Mouse (Mus musculus) left cerebral cortex, adult 8-10 months (tissue): ENCODE data around the gene Gm5741. TPM values are rescaled to one million over a fixed set of nuclear protein-coding genes. Genes with fewer than 3 reads are reported as not detected.
"Not testable (repeated sequence)": the region's sequence is repeated elsewhere in the genome, so short reads cannot be mapped to it uniquely, and the experiment has no call there.

ENCODE experiments used
- DNase-seq, 2 experiments: peaks; one replicate each; pipeline ENCODE4 v3.0.0; 2022; ENCODE audit warnings: low spot score in 2 of 2
- total RNA-seq, 4 experiments: library from RNA; stranded (reverse); gene quantifications; 2 replicates each; pipeline ENCODE4 v1.2.4; 2022

Gene Gm5741
- total RNA-seq: not detected

- no peak for DNase-seq
Observed at GRCm38 (mm10) chr8:85067982-85068381, at the start of gene Gm5741. Gene Gm5741 (minus strand): TSS chr8:85067982.

DNA sequence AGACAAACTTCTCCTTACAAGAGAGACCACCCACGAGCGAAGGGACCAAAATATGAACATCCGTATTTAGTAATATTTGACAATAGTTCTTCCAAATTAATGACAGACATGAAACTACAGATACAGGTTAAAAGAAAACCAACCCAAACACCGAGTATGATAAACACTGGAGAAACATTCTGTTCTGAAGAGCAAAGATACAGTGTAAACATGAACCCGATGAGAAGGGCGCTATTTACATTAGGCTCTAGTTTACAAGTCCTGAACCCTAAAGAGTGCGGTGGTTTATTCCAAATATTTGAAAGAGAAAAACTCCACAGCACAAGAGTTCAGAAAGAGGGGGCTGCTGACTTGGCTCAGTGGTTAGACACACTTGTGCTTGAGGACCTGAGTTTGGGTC lies 49.2 kb upstream of the Gm5741 start:
- no peak for DNase-seq

DNA sequence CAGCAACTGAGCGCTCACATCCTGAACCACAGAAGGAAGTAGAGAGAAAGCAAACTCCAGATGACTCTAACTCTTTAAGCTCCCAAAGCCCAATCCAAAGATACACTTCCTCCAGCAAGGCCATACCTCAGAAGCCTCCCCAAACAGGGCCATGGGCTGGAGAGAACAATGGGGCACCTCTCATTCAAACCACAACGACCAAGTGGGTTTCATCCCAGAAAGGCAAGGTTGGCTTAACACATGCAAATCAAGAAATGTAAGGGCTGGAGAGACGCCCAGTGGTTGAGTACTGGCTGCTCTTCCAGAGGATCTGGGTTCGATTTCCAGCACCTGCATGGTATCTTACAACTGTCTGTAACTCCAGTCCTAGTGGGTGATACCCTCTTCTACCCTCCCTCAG lies 47.7 kb upstream of the Gm5741 start:
- no peak for DNase-seq

- DNase-seq: no peak
Observed at GRCm38 (mm10) chr8:85113241-85113640, 45.5 kb upstream of the Gm5741 start.

- DNase-seq: no peak
Observed at GRCm38 (mm10) chr8:85100076-85100665, 32.4 kb upstream of the Gm5741 start.

GRCm38 (mm10) chr8:85096850-85097249 lies 29.1 kb upstream of the Gm5741 start:
- DNase-seq: no peak

DNA sequence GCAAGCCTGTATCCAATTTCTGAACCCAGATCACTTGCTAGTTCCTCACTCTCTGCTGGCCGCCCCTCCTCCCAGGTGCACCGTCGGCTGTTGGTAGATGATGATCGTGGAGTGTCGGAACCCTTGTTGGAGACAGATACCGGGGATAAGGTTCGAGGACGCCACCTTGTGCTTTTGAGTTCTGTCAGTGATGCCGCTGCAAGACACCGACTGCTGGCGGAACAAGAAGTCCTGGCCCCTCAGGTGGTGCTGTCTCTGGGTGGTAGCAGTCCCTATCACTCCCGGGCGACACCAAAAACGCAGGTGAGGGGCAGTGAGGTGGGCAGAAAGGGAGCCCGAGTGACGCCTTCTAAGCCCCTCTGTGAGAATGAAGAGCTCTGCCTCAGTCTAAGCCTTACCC lies 28.4 kb upstream of the Gm5741 start:
- DNase-seq: no peak

GRCm38 (mm10) chr8:85095566-85095965 lies 27.8 kb upstream of the Gm5741 start:
- no peak for DNase-seq

DNA sequence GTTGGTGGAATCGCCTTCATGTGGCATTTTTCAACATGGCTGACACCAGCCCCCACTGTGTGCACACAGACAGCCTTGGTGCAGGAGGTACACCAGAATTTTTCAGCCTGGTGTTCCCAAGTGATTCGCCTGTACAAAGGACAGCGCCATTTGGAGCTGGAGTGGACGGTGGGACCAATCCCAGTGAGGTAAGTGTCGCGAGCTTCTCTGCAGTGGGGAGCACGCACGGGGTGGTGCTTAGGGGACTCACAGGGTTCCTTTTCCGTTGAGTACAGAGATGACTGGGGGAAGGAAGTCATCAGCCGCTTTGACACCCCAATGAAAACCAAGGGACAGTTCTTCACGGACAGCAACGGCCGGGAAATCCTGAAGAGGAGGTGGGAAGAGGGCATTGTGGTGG lies 27.3 kb upstream of the Gm5741 start:
- no peak for DNase-seq

GRCm38 (mm10) chr8:85091526-85092090 lies 23.8 kb upstream of the Gm5741 start:
- no peak for DNase-seq

GRCm38 (mm10) chr8:85090856-85091255 lies 23.1 kb upstream of the Gm5741 start:
- DNase-seq: no peak

DNA sequence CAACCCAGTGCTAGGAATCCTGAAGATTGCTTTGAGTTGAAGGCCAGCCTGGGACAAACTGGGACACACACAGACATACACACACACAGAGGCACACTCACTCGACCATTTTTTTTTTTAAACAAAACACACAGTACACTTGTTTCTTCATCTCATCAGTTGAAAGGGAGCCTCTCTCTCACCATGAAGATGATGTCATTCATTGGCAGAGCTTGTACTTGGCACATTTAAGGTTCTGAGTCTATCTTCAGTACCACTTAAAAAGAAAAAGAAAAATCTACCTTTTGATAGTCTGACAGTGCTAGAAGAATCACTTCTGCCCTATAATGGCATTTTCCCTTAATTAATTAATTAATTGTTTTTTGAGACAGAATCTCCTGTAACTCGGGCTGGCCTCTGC lies 21.0 kb upstream of the Gm5741 start:
- no peak for DNase-seq

- DNase-seq: no peak
Observed at GRCm38 (mm10) chr8:85086238-85086637, 18.5 kb upstream of the Gm5741 start.

DNA sequence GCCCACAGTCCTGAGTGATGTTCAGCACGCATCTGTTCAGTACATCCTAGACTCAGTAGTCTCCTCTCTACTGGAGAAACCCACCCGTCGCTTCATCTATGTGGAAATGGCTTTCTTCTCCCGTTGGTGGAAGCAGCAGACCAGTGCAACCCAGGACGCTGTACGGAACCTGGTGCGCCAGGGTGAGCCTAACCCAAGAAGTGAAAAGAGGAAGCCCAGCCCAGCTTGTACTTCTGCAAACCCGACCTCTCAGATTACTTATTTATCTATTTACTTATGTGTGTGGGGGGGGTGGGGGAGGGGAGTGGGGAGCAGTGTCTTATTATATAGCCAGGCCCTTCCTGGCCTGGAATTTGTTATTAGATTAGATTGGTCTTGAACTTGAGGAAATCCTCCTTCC lies 16.9 kb upstream of the Gm5741 start:
- DNase-seq: no peak

GRCm38 (mm10) chr8:85083108-85083813 lies 15.5 kb upstream of the Gm5741 start, which contains the start of gene Man2b1:
Gene Man2b1 (plus strand): TSS chr8:85083270.
- DNase-seq: peak; percentile 63 to 89

- not testable (repeated sequence) for DNase-seq
Observed at GRCm38 (mm10) chr8:85082169-85082568, 14.4 kb upstream of the Gm5741 start.

- no peak for DNase-seq
Observed at GRCm38 (mm10) chr8:85081216-85081555, 13.4 kb upstream of the Gm5741 start, which contains the start of gene Wdr83. Gene Wdr83 (minus strand): TSS chr8:85081306.

GRCm38 (mm10) chr8:85080532-85081215 lies 12.9 kb upstream of the Gm5741 start, which contains the start of gene Wdr83os:
Gene Wdr83os (plus strand): TSS chr8:85080740.
- DNase-seq: peak; percentile 39 to 52

DNA sequence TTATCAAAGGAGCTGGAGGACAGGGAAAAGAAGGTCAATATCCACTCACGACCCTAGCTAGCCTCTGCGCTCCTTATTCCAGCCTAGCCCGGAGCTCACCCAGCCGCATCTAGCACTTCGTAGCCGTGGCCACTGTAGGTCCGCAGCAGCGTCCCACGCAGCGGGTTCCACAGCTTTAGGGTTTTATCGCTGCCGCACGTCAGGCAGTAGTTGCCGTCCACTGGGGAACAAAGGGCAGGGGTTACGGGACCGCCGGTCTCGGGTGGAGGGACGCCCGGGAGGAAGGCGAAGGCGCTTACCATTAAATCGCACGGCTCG lies 12.4 kb upstream of the Gm5741 start:
- DNase-seq: no peak

- no peak for DNase-seq
Observed at GRCm38 (mm10) chr8:85076993-85077392, 9.2 kb upstream of the Gm5741 start.

DNA sequence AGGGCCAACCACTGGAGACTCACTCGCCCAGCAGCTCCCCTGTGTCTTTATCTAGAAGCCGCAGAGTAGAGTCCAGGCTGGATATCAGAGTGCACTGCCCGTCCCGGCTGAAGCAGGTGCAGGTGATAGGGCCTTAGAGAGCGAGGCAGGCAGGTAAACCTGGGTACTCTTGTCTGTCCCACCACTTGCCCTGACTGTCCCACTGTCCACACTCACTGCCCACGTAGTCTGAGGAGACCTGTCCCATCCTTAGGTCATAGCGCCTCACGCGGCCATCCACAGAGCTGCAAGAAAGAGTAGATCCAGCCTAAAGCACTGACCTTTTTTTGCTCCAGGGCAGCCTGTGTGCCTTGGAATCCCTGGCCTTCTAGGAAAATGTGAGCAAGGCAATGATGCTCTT lies 8.2 kb upstream of the Gm5741 start:
- no peak for DNase-seq

- DNase-seq: no peak
Observed at GRCm38 (mm10) chr8:85074617-85075016, 6.8 kb upstream of the Gm5741 start.
